Mouse (Mus musculus) urinary bladder, postnatal 10 days (tissue): ENCODE measurements around the gene Cnnm4.
A peak's percentile ranks its signal among the peaks of the same experiment; 100 is the strongest.

Experiments
- DNase-seq: peaks from one replicate; pipeline ENCODE4 v3.0.0; 2022; ENCODE audit warnings: low spot score

Cnnm4 gene

GRCm38 (mm10) chr1:36473211-36473780 is 1.9 kb downstream of the Cnnm4 start:
- no peak for DNase-seq

DNA sequence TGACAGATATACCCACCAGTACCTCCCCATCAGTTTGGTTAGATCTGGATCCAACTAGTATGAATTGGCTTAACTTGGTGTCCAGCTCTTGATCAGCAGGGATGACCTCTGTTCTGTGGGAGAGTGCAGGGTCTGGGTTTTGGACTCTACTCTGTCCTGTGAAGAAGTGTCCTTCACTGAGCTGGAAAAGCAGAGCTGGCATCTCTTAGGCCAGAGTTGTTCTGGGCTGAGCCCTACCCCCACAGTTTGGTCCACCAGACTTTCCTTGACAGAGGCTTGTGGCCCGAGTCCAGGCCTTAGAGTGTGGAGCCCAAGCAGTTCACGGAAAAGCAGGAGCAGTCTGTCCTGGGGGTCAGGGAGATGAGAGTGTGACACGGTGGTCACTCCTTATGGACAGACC is 3.2 kb downstream of the Cnnm4 start:
- DNase-seq, result no peak

- DNase-seq, result no peak
These were observed 4.2 kb downstream of the Cnnm4 start for GRCm38 (mm10) chr1:36475480-36476110.

DNA sequence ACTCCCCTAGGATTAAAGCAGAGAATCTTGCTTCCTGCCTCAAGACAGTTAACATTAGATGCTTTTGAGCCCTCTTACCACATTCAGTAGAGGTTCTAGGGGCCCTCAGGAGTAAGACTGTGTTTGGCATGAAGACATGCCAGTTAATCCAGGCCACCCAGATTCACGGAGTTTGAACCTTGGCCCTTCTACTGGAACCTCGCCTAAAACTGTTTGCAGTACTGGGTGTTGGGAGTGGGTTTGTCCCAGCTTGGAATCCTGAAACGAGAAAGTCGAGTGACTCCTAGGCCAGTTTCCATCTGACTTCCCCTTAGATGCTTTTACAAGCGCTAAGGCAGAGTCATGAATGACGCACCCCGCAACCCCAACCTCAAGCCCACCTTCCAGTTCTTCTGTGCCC is 5.0 kb downstream of the Cnnm4 start:
- DNase-seq, result no peak

GRCm38 (mm10) chr1:36478343-36478795 is 6.9 kb downstream of the Cnnm4 start:
- no peak for DNase-seq

GRCm38 (mm10) chr1:36479903-36480899 is 8.8 kb downstream of the Cnnm4 start:
- DNase-seq, result no peak

- no peak for DNase-seq
These were observed 12.4 kb downstream of the Cnnm4 start for GRCm38 (mm10) chr1:36483825-36484224.

- no peak for DNase-seq
These were observed 13.7 kb downstream of the Cnnm4 start for GRCm38 (mm10) chr1:36485080-36485479.

DNA sequence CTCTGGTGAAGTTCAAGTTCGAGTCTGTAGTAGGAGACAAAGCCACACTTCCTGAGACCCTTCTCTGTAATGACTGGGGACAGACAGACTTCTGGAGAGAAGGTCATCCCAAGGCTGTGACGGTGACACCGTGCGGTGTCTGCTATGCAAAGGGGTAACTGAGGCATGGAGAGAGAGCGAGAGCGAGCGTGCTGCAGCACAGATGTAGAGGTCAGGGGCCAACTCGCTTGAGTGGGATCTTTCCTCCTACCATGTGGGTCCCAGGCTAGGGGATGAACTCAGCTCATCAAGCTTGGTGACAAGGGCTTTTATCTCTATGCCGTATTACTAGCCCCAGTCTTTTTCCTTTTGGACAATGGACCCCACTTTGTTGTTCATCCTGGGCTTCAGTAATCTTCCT is 15.7 kb downstream of the Cnnm4 start:
- no peak for DNase-seq

GRCm38 (mm10) chr1:36489661-36490060 is 18.2 kb downstream of the Cnnm4 start:
- DNase-seq, result no peak

DNA sequence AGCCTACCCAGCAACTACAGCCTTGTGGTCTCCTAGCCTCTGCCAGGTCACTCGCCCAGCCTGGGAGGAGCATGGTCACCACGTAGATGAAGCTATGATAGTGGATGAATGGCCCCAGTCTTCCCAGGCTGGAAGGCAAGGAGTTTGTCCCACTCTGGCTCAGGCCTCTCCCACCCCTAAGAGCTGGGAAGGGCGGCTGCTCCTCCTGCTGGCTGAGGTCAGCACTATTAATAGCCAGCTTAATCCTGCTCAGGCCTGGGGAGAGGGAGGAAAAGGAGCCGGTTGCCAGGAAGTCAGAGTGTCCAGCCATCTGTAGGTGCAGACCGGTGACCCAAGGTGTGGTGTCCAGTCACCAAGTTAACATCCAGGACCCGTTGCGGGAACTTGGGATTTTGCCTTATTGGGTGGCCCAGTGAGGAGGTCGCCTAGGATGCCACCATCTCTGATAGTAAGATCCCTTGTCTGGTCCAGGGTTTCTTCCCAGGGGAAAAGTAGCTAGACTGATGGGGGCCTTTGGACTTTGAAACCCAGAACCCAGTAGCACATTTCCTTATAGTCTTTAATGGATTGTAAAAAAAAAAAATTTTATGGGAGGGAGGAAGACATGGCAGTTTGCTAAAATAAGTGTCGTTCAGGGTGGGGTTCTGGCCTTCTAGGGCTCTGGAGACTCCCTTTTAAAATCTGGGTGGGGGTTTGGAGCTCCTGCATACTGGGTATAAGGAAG is 21.2 kb downstream of the Cnnm4 start:
- no peak for DNase-seq

GRCm38 (mm10) chr1:36493299-36493698 is 21.9 kb downstream of the Cnnm4 start:
- DNase-seq, result no peak

DNA sequence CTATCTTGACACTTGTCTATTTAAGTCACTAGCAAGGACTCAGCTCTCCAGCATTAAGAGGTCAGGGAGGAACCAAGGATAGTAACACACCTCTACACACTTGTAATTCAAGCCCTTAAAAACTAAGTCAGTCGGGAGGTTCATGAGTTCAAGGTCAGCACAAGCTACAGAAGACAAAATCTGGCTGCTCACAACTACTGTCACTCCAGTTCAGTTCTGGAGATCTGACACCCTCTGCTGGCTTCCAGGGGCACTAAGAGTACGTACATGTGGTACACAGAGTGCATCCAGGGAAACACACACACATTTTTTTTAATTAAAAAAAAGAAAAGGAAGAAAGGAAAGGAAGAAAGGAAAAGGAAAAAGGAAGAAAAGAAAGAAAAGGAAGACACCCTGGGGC is 25.3 kb downstream of the Cnnm4 start:
- DNase-seq, result no peak

GRCm38 (mm10) chr1:36497312-36497711 is 25.9 kb downstream of the Cnnm4 start:
- DNase-seq, result no peak

GRCm38 (mm10) chr1:36501261-36501660 is 29.8 kb downstream of the Cnnm4 start:
- no peak for DNase-seq

- DNase-seq, result no peak
These were observed 36.8 kb downstream of the Cnnm4 start for GRCm38 (mm10) chr1:36508238-36508637.

- peak; percentile 98 for DNase-seq
These were observed 40.0 kb downstream of the Cnnm4 start, which contains the start of gene Cnnm3 for GRCm38 (mm10) chr1:36511289-36512021. Cnnm3 (plus strand) TSS chr1:36511867.

GRCm38 (mm10) chr1:36512089-36512965 is 40.9 kb downstream of the Cnnm4 start:
- no peak for DNase-seq

- DNase-seq, result no peak
These were observed 41.5 kb downstream of the Cnnm4 start for GRCm38 (mm10) chr1:36512966-36513280.

- DNase-seq, result no peak
These were observed 41.9 kb downstream of the Cnnm4 start for GRCm38 (mm10) chr1:36513310-36513709.

- no peak for DNase-seq
These were observed 42.3 kb downstream of the Cnnm4 start for GRCm38 (mm10) chr1:36513718-36514117.
